Mouse (Mus musculus): Measurements from ENCODE around the gene Tmem208. TPM values are rescaled to one million over a fixed set of nuclear protein-coding genes. Genes with fewer than 3 reads are reported as not detected.

Tmem208 gene
- polyA plus RNA-seq, 1 experiment from 2014 or later: 101 TPM

DNA sequence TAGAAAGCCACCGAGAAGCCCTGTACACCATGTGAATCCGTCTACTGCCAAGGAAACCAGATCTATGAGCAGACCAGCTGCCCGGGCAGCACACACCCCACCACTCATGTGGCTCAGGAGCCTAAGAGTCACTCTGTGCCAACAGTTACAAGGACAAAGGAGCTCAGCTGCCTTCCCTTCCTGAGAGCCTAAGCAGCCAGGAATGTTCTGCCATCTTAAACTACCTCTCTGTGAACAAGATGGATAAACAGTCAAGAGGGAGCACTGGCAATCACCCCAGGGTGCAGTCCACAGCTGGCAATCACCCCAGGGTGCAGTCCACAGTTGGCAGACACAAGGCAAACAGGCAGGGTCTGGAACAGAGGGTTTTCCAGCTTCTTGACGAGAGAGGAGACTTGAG is 8.2 kb upstream of the Tmem208 start:
- peaks cover 24% of the 10 kb centered on the region; the same call in 1 of the 2 replicates for H3K4me1 ChIP-seq
- H3K36me3 ChIP-seq: peaks cover 61% of the 10 kb centered on the region
- DNase-seq (ENCODE audit: low spot score): no peak
- no peaks in the 10 kb centered on the region for H3K9me3 ChIP-seq
- H3K4me3 ChIP-seq: no peak overlapping the region
- 89% methylated on average over 4 of the region's 4 CpGs for WGBS
- no peaks in the 10 kb centered on the region for H3K27me3 ChIP-seq (ENCODE audit: insufficient read depth, poor library complexity, severe bottlenecking)
- H3K27ac ChIP-seq: no peak overlapping the region

DNA sequence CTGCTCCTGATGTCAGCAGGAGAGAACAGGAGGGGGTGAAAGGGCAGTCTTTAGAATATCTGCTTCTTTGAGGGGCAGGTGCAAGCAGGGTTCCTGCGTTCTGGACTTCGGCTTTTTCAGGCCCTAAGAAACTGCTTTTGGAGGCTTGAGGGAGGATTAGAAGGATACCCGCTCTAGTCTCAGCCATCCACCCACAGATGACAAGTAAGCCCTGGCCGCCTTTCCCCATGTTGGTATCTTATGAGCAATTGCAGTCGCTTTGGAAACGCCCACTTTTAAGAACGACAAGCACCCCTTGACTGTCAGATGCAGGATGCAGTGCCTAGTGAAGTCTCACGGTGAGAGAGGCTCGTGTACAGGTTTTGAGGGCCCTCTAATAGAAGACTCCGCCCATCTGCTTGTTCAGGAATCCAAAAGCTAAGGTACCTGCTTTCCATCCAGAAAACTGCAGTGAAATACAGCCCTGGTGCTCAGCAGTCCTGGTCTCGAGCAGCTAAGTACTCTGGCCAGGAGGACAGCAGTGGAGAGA is 7.4 kb upstream of the Tmem208 start:
- 79% methylated on average over 11 of the region's 11 CpGs for WGBS
- H3K36me3 ChIP-seq: peaks cover 57% of the 10 kb centered on the region
- H3K27ac ChIP-seq: no peak overlapping the region
- H3K9me3 ChIP-seq: no peaks in the 10 kb centered on the region
- H3K27me3 ChIP-seq (ENCODE audit: insufficient read depth, poor library complexity, severe bottlenecking): no peaks in the 10 kb centered on the region
- no peak overlapping the region for H3K4me3 ChIP-seq
- peaks cover 21% of the 10 kb centered on the region; the same call in 1 of the 2 replicates for H3K4me1 ChIP-seq
- no peak for DNase-seq (ENCODE audit: low spot score)

DNA sequence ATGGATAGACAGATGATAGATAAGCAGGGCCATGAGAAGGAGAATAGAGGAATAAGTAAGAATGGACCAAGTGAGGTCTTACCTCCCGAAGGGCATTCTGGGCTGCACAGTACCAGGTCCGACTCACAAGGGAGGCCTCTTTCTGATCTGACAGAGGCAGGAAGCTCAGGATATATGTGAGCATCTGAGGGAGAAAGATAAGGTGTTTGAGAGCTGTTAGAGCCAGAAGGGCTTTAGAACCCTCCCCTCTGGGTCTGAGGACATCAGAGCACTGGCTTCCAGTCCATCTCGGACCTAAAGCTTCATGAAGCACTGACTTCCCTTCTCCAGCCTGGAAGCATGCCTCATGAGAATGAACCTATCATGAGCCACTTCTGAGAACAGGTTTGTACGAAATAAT is 3.0 kb upstream of the Tmem208 start:
- no peaks in the 10 kb centered on the region for H3K27me3 ChIP-seq (ENCODE audit: insufficient read depth, poor library complexity, severe bottlenecking)
- peaks cover 27% of the 10 kb centered on the region for H3K36me3 ChIP-seq
- WGBS: 77% methylated on average over 4 of the region's 4 CpGs
- no peak overlapping the region for H3K4me3 ChIP-seq
- H3K4me1 ChIP-seq: peaks cover 30% of the 10 kb centered on the region
- DNase-seq (ENCODE audit: low spot score): no peak
- no peak overlapping the region for H3K27ac ChIP-seq
- H3K9me3 ChIP-seq: no peaks in the 10 kb centered on the region

DNA sequence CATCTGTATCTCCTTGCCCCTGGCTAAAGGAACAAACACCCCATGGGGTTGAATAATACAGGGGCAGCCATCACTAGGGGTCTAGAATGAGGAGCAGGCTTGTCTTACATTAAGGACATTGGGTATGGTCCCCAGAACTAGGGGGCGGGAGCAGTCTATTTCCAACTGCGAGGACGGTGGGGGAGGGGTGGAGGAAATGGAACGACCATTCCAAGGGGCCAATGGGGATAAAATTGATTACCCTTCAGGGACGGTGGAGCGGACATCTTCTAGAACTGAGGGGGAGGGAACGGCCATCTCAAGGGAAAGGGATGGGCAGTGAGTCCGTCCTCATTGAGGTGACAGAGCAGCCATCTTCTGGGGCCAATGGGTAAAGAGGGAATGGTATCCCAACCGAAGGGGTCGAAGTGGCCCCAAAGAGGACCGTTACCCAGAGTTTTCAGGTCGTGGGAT is 487 bp upstream of the Tmem208 start:
- peak overlapping the region; percentile 92 for H3K27ac ChIP-seq
- H3K9me3 ChIP-seq: no peaks in the 10 kb centered on the region
- peaks cover 38% of the 10 kb centered on the region for H3K36me3 ChIP-seq
- no peak for DNase-seq (ENCODE audit: low spot score)
- H3K4me3 ChIP-seq: peak overlapping the region; percentile 82
- 1% methylated on average over 12 of the region's 12 CpGs for WGBS
- H3K27me3 ChIP-seq (ENCODE audit: insufficient read depth, poor library complexity, severe bottlenecking): no peaks in the 10 kb centered on the region
- H3K4me1 ChIP-seq: peaks cover 25% of the 10 kb centered on the region

DNA sequence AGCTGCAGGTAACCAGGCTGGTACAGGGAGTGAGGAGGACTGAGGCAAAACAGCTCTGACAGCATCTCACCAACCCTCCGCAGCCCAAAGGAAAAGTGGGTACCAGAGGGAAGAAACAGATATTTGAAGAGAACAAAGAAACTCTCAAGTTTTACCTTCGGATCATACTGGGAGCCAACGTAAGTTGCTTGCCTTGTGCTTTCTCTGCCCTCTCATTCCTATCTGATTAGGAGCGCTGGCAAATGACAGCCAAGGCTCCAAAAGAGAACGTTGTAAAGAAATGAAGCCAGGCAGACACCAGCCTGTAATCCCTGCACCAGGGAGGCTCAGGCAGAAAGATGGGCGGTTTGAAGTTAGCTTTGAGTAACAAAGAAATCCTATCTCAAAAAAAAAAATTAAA is 814 bp downstream of the Tmem208 start:
- peak overlapping the region; percentile 82 for H3K4me3 ChIP-seq
- peaks cover 27% of the 10 kb centered on the region for H3K4me1 ChIP-seq
- peaks cover 51% of the 10 kb centered on the region for H3K36me3 ChIP-seq
- H3K9me3 ChIP-seq: no peaks in the 10 kb centered on the region
- H3K27ac ChIP-seq: peak overlapping the region; percentile 92
- no peaks in the 10 kb centered on the region for H3K27me3 ChIP-seq (ENCODE audit: insufficient read depth, poor library complexity, severe bottlenecking)
- DNase-seq (ENCODE audit: low spot score): no peak
- 35% methylated on average over 6 of the region's 6 CpGs for WGBS

DNA sequence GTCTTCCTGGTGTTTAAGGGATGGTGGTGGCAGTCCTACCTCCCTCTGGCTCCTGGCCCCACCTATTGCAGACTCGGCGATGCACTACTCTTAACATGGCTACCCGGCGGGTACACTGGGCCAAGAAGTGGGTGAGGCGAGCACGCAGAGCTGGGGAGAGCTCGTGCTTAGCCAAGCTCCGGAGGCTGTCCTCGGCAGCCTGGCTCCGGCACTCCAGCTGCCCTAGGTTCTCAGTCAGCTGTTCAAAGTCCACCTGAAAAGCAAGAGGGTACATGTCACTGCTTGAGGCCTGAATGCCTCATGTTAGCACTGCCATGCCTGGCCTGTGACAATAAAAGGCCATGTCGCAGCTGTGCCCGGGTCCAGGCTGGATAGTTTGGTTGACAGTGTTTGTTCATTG is 4.2 kb downstream of the Tmem208 start:
- Histone ChIP-seq H3K27ac (no peak overlapping the region), H3K4me1 (peaks cover 18% of the 10 kb centered on the region), H3K9me3 (no peaks in the 10 kb centered on the region), H3K27me3 (ENCODE audit: insufficient read depth, poor library complexity, severe bottlenecking) (no peaks in the 10 kb centered on the region), H3K4me3 (no peak overlapping the region), H3K36me3 (peaks cover 75% of the 10 kb centered on the region)
- DNase-seq (ENCODE audit: low spot score): no peak
- 96% methylated on average over 12 of the region's 12 CpGs for WGBS

DNA sequence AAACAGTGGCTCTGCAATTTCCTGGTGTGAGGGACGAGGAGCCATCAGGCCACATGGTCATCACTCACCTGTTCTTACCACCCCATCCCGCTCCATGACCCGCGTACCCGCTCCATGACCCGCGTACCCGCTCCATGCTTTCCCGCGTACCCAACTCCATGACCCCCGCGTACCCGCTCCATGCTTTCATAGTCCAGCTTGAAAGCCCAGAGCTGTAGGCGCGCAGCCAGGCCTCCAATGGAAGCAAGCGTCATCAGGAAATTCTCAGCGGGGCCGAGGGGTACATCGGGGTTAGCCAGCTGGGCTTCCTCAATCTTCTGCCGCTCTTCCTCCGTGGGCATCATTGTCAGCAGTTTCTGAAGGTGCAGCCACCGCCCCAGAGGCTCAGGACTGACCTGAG is 5.3 kb downstream of the Tmem208 start:
- DNase-seq (ENCODE audit: low spot score): no peak
- Histone ChIP-seq H3K4me3 (no peak overlapping the region), H3K27me3 (ENCODE audit: insufficient read depth, poor library complexity, severe bottlenecking) (no peaks in the 10 kb centered on the region), H3K9me3 (no peaks in the 10 kb centered on the region), H3K27ac (no peak overlapping the region), H3K4me1 (peaks cover 14% of the 10 kb centered on the region), H3K36me3 (peaks cover 86% of the 10 kb centered on the region)
- WGBS: 94% methylated on average over 22 of the region's 22 CpGs

DNA sequence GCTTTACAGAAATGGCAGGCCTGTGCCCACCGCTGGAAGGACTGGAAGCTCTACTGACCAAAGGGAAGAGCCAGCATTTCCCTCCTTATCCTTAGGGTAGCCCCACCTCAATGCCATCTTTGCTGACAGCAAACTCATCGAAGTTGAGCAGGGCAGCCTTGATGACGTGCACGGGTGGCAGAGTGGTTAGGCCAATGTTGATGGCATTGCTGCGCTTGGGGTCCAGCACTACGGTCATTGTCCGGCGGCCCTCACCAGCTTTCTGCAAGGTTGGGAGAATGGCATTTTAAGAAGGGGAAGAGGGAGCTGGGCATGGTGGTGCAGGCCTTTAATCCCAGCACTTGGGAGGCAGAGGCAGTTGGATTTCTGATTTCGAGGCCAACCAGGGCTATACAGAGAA is 5.8 kb downstream of the Tmem208 start:
- no peak for DNase-seq (ENCODE audit: low spot score)
- Histone ChIP-seq H3K27ac (no peak overlapping the region), H3K27me3 (ENCODE audit: insufficient read depth, poor library complexity, severe bottlenecking) (0 out of 2 replicates have a peak, but pooled peaks cover 2% of the 10 kb centered on the region), H3K4me3 (no peak overlapping the region), H3K4me1 (peaks cover 12% of the 10 kb centered on the region), H3K9me3 (no peaks in the 10 kb centered on the region), H3K36me3 (peaks cover 91% of the 10 kb centered on the region)
- WGBS: 93% methylated on average over 9 of the region's 9 CpGs

DNA sequence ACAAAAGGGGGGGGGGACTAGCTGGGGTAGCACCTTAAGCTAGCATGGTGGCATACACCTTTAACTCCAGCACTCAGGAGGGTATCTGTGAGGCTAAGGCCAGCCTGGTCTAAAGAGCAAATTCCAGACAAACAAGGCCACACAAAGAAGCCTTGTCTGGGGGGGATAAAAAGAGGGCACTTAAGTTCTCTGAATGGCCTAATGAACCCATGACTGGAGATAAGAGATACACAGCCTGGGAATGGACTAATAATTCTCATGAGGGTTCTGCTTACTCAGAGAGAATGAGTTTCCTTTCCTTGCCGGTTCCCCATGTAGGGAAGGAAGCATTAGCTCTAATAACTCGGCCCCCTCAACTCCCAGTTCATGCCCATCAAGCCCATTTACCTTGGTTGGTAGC is 6.4 kb downstream of the Tmem208 start:
- WGBS: 64% methylated on average over 2 of the region's 2 CpGs
- Histone ChIP-seq H3K27me3 (ENCODE audit: insufficient read depth, poor library complexity, severe bottlenecking) (0 out of 2 replicates have a peak, but pooled peaks cover 3% of the 10 kb centered on the region), H3K4me1 (peaks cover 6% of the 10 kb centered on the region; the same call in 1 of the 2 replicates), H3K4me3 (no peak overlapping the region), H3K27ac (no peak overlapping the region), H3K9me3 (no peaks in the 10 kb centered on the region), H3K36me3 (peaks cover 97% of the 10 kb centered on the region)
- no peak for DNase-seq (ENCODE audit: low spot score)

DNA sequence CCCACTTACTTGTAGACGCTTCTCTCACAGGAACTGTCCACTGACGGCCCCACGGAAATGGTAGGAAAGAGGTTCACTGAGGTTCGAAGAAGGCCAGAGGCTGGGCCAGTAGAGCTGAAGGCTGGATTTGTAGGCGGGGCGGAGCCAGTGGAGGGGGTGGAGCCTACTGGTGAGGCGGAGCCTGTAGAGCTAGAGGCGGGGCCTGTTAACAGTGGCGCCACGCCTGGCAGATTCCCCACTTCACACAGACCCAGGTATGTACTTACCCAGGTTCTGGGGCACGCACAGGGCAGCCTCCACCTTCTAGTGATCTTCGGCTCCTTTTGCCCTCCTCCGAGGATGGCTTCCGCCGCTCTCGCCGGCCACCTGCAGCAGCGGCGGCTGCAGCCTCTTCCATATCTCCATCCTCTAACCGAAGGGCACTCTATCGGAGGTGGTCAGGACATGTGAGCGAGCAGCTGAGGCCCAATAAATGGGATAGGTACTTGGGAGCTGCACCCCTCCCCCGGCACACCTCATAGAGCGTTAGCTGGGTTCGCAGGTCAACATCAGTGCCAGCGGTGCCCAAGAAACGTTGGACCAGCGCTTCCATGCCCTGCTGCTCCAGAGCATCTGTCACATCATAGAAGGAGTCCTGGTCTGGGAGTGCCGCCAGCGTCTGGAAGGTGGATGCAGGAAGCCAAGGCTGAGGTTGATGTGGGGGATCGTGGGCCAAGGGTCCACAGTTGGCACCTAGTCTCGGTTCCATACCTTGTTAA is 10.4 kb downstream of the Tmem208 start:
- H3K4me3 ChIP-seq: no peak overlapping the region
- 59% methylated on average over 32 of the region's 32 CpGs for whole genome bisulfite sequencing
- no peaks in the 10 kb centered on the region for H3K9me3 ChIP-seq
- no peak for DNase-seq (ENCODE audit: low spot score)
- H3K36me3 ChIP-seq: peaks cover 71% of the 10 kb centered on the region
- 0 out of 2 replicates have a peak, but pooled peaks cover 3% of the 10 kb centered on the region for H3K27me3 ChIP-seq (ENCODE audit: insufficient read depth, poor library complexity, severe bottlenecking)
- no peak overlapping the region for H3K27ac ChIP-seq
- H3K4me1 ChIP-seq: peaks cover 38% of the 10 kb centered on the region

DNA sequence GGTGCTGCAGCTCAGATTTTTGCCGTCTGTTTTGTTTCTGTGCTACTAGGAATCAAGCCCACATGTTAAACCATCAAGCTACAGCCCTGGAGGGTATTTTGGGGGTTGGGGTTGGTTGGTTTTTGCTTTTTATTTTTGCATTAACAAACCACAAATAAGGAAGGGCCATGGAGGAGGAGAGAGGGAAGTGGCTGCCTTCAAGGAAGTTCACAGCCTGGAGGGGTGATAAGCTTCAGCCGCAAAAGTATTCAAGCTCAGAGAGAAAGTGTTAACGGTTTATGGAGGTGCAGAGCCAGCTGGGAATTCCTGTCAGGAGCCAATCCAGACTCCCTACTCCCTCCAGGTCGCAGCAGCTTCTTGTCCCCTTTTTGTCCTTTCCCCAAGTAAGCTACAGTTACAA is 12.8 kb downstream of the Tmem208 start:
- Histone ChIP-seq H3K27ac (peak overlapping the region; percentile 75; the same call in 1 of the 2 replicates), H3K4me1 (peaks cover 42% of the 10 kb centered on the region), H3K36me3 (peaks cover 46% of the 10 kb centered on the region)

DNA sequence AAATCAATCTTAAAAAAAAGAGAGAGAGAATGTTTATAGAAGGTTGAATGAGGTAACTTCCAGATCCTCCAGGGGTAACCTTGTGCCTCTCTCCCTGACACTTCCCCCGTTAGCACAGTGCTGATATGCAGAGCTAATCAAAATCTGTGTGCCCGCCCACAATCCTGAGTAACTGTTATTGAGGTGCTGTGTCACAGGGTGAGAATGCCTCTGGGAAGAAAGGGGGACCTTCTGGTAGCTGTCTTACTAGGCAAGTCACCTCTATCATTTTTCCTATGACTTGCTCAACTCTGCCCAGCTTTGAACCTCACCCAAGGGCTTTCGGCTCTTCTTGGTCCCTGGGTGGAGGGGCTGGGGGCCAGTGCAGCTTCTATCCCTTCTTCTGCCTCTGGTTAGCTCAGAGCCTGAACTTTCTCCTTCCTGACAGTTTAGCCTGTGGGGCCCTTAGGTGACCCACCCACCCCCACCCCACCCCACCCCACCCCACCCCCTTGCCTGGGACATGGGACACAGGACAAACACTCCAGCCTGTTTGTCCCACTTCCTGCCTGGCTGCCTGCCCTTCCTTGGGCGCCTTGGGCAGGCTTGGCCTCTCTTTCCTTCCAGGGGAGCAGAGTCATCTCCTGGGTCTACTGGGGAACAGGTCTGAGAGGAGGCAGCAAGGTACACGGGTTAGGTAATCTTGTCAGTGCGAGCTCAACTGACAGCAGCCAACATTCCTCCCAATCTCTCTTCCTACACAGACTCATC is 13.9 kb downstream of the Tmem208 start:
- peaks cover 36% of the 10 kb centered on the region for H3K36me3 ChIP-seq
- H3K4me1 ChIP-seq: peaks cover 53% of the 10 kb centered on the region
- 0 out of 2 replicates have a peak, but pooled peaks cover 3% of the 10 kb centered on the region for H3K27me3 ChIP-seq (ENCODE audit: insufficient read depth, poor library complexity, severe bottlenecking)
- no peaks in the 10 kb centered on the region for H3K9me3 ChIP-seq
- peak overlapping the region; percentile 69 for H3K27ac ChIP-seq
- DNase-seq (ENCODE audit: low spot score): no peak
- no peak overlapping the region for H3K4me3 ChIP-seq
- WGBS: 56% methylated on average over 6 of the region's 6 CpGs

More for the DNA sequence above, 12.8 kb downstream of the Tmem208 start:
- Histone ChIP-seq H3K4me3 (no peak overlapping the region), H3K9me3 (no peaks in the 10 kb centered on the region), H3K27me3 (ENCODE audit: insufficient read depth, poor library complexity, severe bottlenecking) (0 out of 2 replicates have a peak, but pooled peaks cover 3% of the 10 kb centered on the region)
- DNase-seq (ENCODE audit: low spot score): no peak
- 19% methylated on average over 4 of the region's 4 CpGs for WGBS

DNA sequence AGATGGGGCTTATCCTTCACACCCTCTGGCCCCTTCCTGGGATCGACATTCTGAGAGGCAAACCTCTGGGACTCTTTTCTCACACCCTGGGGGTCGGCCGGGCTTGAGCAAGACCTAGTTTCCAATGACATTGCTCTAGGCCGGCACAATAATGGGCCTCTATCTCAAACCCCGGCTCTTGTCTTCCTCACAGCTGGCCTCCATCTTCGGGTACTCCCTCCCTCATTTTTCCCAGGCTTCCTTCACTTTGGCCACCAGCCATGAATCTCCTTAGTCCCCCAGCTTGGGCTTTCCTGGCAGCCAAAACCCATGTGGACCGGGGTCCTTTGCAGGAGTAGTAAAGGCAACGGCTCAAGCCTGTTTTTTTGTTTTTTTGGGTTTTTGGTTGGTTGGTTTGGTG is 15.2 kb downstream of the Tmem208 start:
- 22% methylated on average over 8 of the region's 8 CpGs for WGBS
- no peak for DNase-seq (ENCODE audit: low spot score)
- no peak overlapping the region; the same call in 1 of the 2 replicates for H3K4me3 ChIP-seq
- H3K9me3 ChIP-seq: no peaks in the 10 kb centered on the region
- H3K27me3 ChIP-seq (ENCODE audit: insufficient read depth, poor library complexity, severe bottlenecking): 0 out of 2 replicates have a peak, but pooled peaks cover 3% of the 10 kb centered on the region
- H3K36me3 ChIP-seq: peaks cover 22% of the 10 kb centered on the region
- peak overlapping the region; percentile 69; the same call in 1 of the 2 replicates for H3K27ac ChIP-seq
- H3K4me1 ChIP-seq: peaks cover 66% of the 10 kb centered on the region
